Mouse (Mus musculus) kidney, adult 9 months (tissue): ENCODE results near the gene Gm7173.
A peak's percentile ranks its signal among the peaks of the same experiment; 100 is the strongest.

ENCODE experiments used
- DNase-seq: peaks from one replicate; pipeline ENCODE4 v3.0.0; 2022

Gene Gm7173

GRCm38 (mm10) chrX:79516977-79517645, at the start of gene Gm7173:
Gene Gm7173, minus strand, starts transcription at chrX:79517285.
- peak; percentile 23 for DNase-seq

- DNase-seq = no peak
These were observed 546 bp upstream of the Gm7173 start for GRCm38 (mm10) chrX:79517646-79518016.

GRCm38 (mm10) chrX:79316790-79317189, 200.3 kb downstream of the Gm7173 start:
- no peak for DNase-seq
